Comparison of ENCODE assay signal across 16 mouse cellular contexts in genomic region chr9:32156706-32157105, GRCm38 (mm10). TPM values are rescaled to one million over a fixed set of nuclear protein-coding genes. Genes with fewer than 3 reads are reported as not detected.
DNase-seq lines count a peak whose midpoint lies in the region; ATAC-seq and TF ChIP-seq lines count a peak whose summit lies in the region.
"Had no signal": no experiment of that assay in that cellular context is flagged by ENCODE, and none has a peak within 500 bp of the region (broad histone marks: within the 10 kb centered on the region; RNA-seq: fewer than 3 reads in every experiment).

No protein-coding gene starts in this region.

- H3K9me3 ChIP-seq in kidney, embryonic 14.5 days (ENCODE audit: control insufficient read depth, low read length), result no peaks in the 10 kb centered on the region
- no peaks in the 10 kb centered on the region for H3K9me3 ChIP-seq in kidney, embryonic 15.5 days (replicated peaks)
- H3K9me3 ChIP-seq: embryonic facial prominence, embryonic 10.5 days; hindbrain, embryonic 12.5 days had no signal

- peak; percentile 63 for DNase-seq in kidney, adult 2 months
- DNase-seq in kidney, postnatal 10 days, result peak; percentile 41
- no peak for DNase-seq in cerebellum, postnatal 14 days
- DNase-seq in layer of hippocampus, adult 9-11 months, result no peak
- no peak for DNase-seq in heart, adult 18-20 months
- DNase-seq: adrenal gland, adult 2 months; adrenal gland, postnatal 25 days; cerebellum, adult 18-20 months; cerebellum, adult 9-11 months; heart, postnatal 10 days; heart, postnatal 4 days had no signal

- H3K4me3 ChIP-seq in kidney, adult 2 months (ENCODE audit: insufficient read depth, low read depth, low read length), result no peak overlapping the region
- H3K4me3 ChIP-seq in kidney, embryonic 14.5 days (ENCODE audit: low read length), result no peak overlapping the region
- H3K4me3 ChIP-seq in kidney, embryonic 15.5 days (replicated peaks), result no peak overlapping the region
- H3K4me3 ChIP-seq: embryonic facial prominence, embryonic 10.5 days; hindbrain, embryonic 12.5 days had no signal

- TF ChIP-seq POLR2A in kidney, adult 2 months (IDR thresholded peaks at IDR 0.05; ENCODE audit: low read depth, low read length), result no peak

- TF ChIP-seq CTCF in kidney, adult 2 months (conservative IDR thresholded peaks at IDR 0.05; ENCODE audit: insufficient read depth, insufficient read length, low read depth, low read length), result no peak

- H3K4me1 ChIP-seq in kidney, adult 2 months (ENCODE audit: control insufficient read depth, insufficient read depth, low read length), result peaks cover 4% of the 10 kb centered on the region; the same call in 1 of the 2 replicates
- H3K4me1 ChIP-seq in kidney, embryonic 14.5 days (ENCODE audit: control insufficient read depth, insufficient read depth, low read length), result no peaks in the 10 kb centered on the region
- no peaks in the 10 kb centered on the region for H3K4me1 ChIP-seq in kidney, embryonic 15.5 days
- H3K4me1 ChIP-seq: embryonic facial prominence, embryonic 10.5 days; hindbrain, embryonic 12.5 days had no signal

- no peak for ATAC-seq in kidney, embryonic 14.5 days (ENCODE audit: low FRiP score, low TSS enrichment)
- peak; percentile 67; the same call in 1 of the 2 replicates for ATAC-seq in kidney, embryonic 15.5 days (replicated peaks; ENCODE audit: low FRiP score)
- ATAC-seq: forebrain, embryonic 14.5 days had no signal

- no peaks in the 10 kb centered on the region for H3K27me3 ChIP-seq in kidney, adult 2 months (replicated peaks; ENCODE audit: control insufficient read depth, insufficient read depth, low read length)
- no peaks in the 10 kb centered on the region for H3K27me3 ChIP-seq in kidney, embryonic 14.5 days (ENCODE audit: control insufficient read depth, insufficient read depth, low read length)
- no peaks in the 10 kb centered on the region for H3K27me3 ChIP-seq in kidney, embryonic 15.5 days
- H3K27me3 ChIP-seq: hindbrain, embryonic 12.5 days had no signal

- no peak overlapping the region for H3K9ac ChIP-seq in kidney, embryonic 14.5 days (ENCODE audit: low read depth, low read length)
- H3K9ac ChIP-seq in kidney, embryonic 15.5 days, result no peak overlapping the region
- H3K9ac ChIP-seq: hindbrain, embryonic 12.5 days had no signal

- WGBS in kidney, adult 2 months, result 42% methylated on average over 4 of the region's 4 CpGs
- WGBS in kidney, embryonic 14.5 days, result 82% methylated on average over 4 of the region's 4 CpGs
- 85% methylated on average over 4 of the region's 4 CpGs for WGBS in kidney, embryonic 15.5 days

- H3K4me2 ChIP-seq in kidney, embryonic 14.5 days (replicated peaks; ENCODE audit: low read depth, low read length), result no peak overlapping the region
- no peak overlapping the region for H3K4me2 ChIP-seq in kidney, embryonic 15.5 days
- H3K4me2 ChIP-seq: hindbrain, embryonic 12.5 days had no signal

- no peaks in the 10 kb centered on the region; the same call in 1 of the 2 replicates for H3K36me3 ChIP-seq in kidney, adult 2 months (ENCODE audit: control insufficient read depth, insufficient read depth, low read length)
- no peaks in the 10 kb centered on the region; the same call in 1 of the 2 replicates for H3K36me3 ChIP-seq in kidney, embryonic 14.5 days (ENCODE audit: control insufficient read depth, insufficient read depth, low read length)
- H3K36me3 ChIP-seq in kidney, embryonic 15.5 days, result peaks cover 5% of the 10 kb centered on the region; the same call in 1 of the 2 replicates
- H3K36me3 ChIP-seq: hindbrain, embryonic 12.5 days had no signal

- no peak overlapping the region for H3K27ac ChIP-seq in kidney, adult 2 months (ENCODE audit: insufficient read depth, low read depth, low read length)
- no peak overlapping the region for H3K27ac ChIP-seq in kidney, embryonic 14.5 days (ENCODE audit: low read depth, low read length)
- no peak overlapping the region for H3K27ac ChIP-seq in kidney, embryonic 15.5 days
- H3K27ac ChIP-seq: embryonic facial prominence, embryonic 10.5 days; hindbrain, embryonic 12.5 days had no signal

RNA-seq across cellular contexts. Expression of gene Arhgap32, which starts 40.8 kb away (rescaled TPM):
- 9.5 and 10.1 TPM in 2 replicates for polyA plus RNA-seq in kidney, adult 2 months (2012; rRNA removed)
- 6.6 and 10.6 TPM in 2 replicates for polyA plus RNA-seq in kidney, embryonic 14.5 days (2014; fragmentation: Nextera tagmentation; extraction: Ambion mirVana)
- 8.4 and 8.6 TPM in 2 replicates for polyA plus RNA-seq in kidney, embryonic 15.5 days (2015; fragmentation: Nextera tagmentation; extraction: Ambion mirVana)
- total RNA-seq in heart, adult 18-20 months (2021), result 10 to 100 TPM; 15.6 to 20.0 TPM

Comparison
In these comparisons a context has a peak if more than half of its experiments do, and no peak if none do; other contexts are left out.
1. DNase-seq: peak in kidney, adult 2 months (single experiment) and kidney, postnatal 10 days (single experiment); none in cerebellum, postnatal 14 days (0 of 2), layer of hippocampus, adult 9-11 months (single experiment) and heart, adult 18-20 months (0 of 2).